Comparison of ENCODE assay signal across 26 mouse cellular contexts in genomic region chr6:143073914-143074313, GRCm38 (mm10). TPM values are rescaled to one million over a fixed set of nuclear protein-coding genes. Genes with fewer than 3 reads are reported as not detected.
DNase-seq lines count a peak whose midpoint lies in the region; ATAC-seq and TF ChIP-seq lines count a peak whose summit lies in the region.
"Had no signal": no experiment of that assay in that cellular context is flagged by ENCODE, and none has a peak within 500 bp of the region (broad histone marks: within the 10 kb centered on the region; RNA-seq: fewer than 3 reads in every experiment).

No protein-coding gene starts in this region.

- DNase-seq in 416B (ENCODE audit: low read depth) (peak; percentile 58), CH12.LX (ENCODE audit: extremely low read depth) (no peak)
- peak; percentile 41 for DNase-seq in induced T-regulatory cell, adult 2 months (ENCODE audit: low read depth)
- DNase-seq in kidney, adult 9 months: no peak
- DNase-seq in ovary, adult 18-20 months (ENCODE audit: low spot score): no peak
- DNase-seq: adrenal gland, adult 2 months; cerebellum, adult 18-20 months; cerebellum, postnatal 14 days; embryo, embryonic 11 days; heart, postnatal 4 days; midbrain, embryonic 14.5 days; right cerebral cortex, adult 18-20 months had no signal

- in situ Hi-C loops in CH12.LX (cut with MboI; ENCODE audit: low pct_ligation_motif_present, low pct_unique_long_range_greater_than_20kb, low sequenced_read_pairs): no loop called here

- WGBS in midbrain, embryonic 13.5 days: 95% methylated on average over 1 of the region's 1 CpGs

- ATAC-seq in neutrophil, adult 5-6 weeks (ENCODE audit: extremely low read depth, insufficient number of reproducible peaks, low FRiP score, poor library complexity, severe bottlenecking): 0 out of 2 replicates have a peak, but pooled peaks have one; percentile 23
- ATAC-seq in midbrain, embryonic 13.5 days: no peak
- ATAC-seq: forebrain, embryonic 13.5 days; intestine, postnatal 0 days; lung, postnatal 0 days; Patski had no signal

- TF ChIP-seq EP300 in CH12.LX (IDR thresholded peaks at IDR 0.05; ENCODE audit: low read length): no peak

- H3K27ac ChIP-seq in CH12.LX (ENCODE audit: insufficient read depth, low read depth): no peak overlapping the region
- no peak overlapping the region for H3K27ac ChIP-seq in midbrain, embryonic 13.5 days
- H3K27ac ChIP-seq: embryonic facial prominence, embryonic 13.5 days; forebrain, embryonic 13.5 days; heart, embryonic 10.5 days; hindbrain, embryonic 15.5 days; kidney, postnatal 0 days; limb, embryonic 10.5 days; neural tube, embryonic 13.5 days had no signal

- peaks cover 48 to 69% of the 10 kb centered on the region in 2 experiments for H3K36me3 ChIP-seq in CH12.LX (replicated peaks in 1 of 2; ENCODE audit: control insufficient read depth in 1 of 2, insufficient read depth in 1 of 2, low read length in 1 of 2)
- H3K36me3 ChIP-seq in midbrain, embryonic 13.5 days: peaks cover 63% of the 10 kb centered on the region

- no peaks in the 10 kb centered on the region for H3K27me3 ChIP-seq in CH12.LX (replicated peaks)
- H3K27me3 ChIP-seq in midbrain, embryonic 13.5 days: no peaks in the 10 kb centered on the region
- H3K27me3 ChIP-seq: embryonic facial prominence, embryonic 13.5 days; forebrain, embryonic 13.5 days; hindbrain, embryonic 15.5 days; megakaryocyte, embryonic 14.5 days; neural tube, embryonic 13.5 days; Patski had no signal

- no peak for TF ChIP-seq RAD21 in CH12.LX (IDR thresholded peaks at IDR 0.05; ENCODE audit: low read depth, low read length)

- dilution Hi-C loops in CH12.LX (cut with MboI; ENCODE audit: extremely low pct_ligation_motif_present, extremely low pct_unique_long_range_greater_than_20kb, low sequenced_read_pairs): no loop called here

- H3K79me2 ChIP-seq in CH12.LX (replicated peaks; ENCODE audit: control insufficient read depth, extremely low read depth, insufficient read depth, poor library complexity, severe bottlenecking): no peaks in the 10 kb centered on the region

- TF ChIP-seq POLR2A in CH12.LX (IDR thresholded peaks at IDR 0.05; ENCODE audit: low read depth, low read length): no peak

- H3K4me1 ChIP-seq in CH12.LX (ENCODE audit: control insufficient read depth in 1 of 2, insufficient read depth in 2 of 2): peaks cover 0 to 11% of the 10 kb centered on the region in 2 experiments; a peak in 2 of 4 replicates
- no peaks in the 10 kb centered on the region for H3K4me1 ChIP-seq in midbrain, embryonic 13.5 days (replicated peaks)
- H3K4me1 ChIP-seq: embryonic facial prominence, embryonic 13.5 days; forebrain, embryonic 13.5 days; heart, embryonic 10.5 days; hindbrain, embryonic 15.5 days; limb, embryonic 10.5 days; neural tube, embryonic 13.5 days had no signal

- no peak overlapping the region for H3K4me3 ChIP-seq in CH12.LX (replicated peaks in 1 of 3; ENCODE audit: low read depth in 2 of 3, low read length in 2 of 3, poor library complexity in 1 of 3)
- H3K4me3 ChIP-seq in midbrain, embryonic 13.5 days (replicated peaks): no peak overlapping the region
- H3K4me3 ChIP-seq: embryonic facial prominence, embryonic 13.5 days; erythroblast, embryonic 14.5 days; forebrain, embryonic 13.5 days; heart, embryonic 10.5 days; hindbrain, embryonic 15.5 days; limb, embryonic 10.5 days; megakaryocyte, embryonic 14.5 days; neural tube, embryonic 13.5 days had no signal

- no peak overlapping the region for H3K4me2 ChIP-seq in CH12.LX (ENCODE audit: insufficient read depth, low read depth, poor library complexity, severe bottlenecking)
- no peak overlapping the region for H3K4me2 ChIP-seq in midbrain, embryonic 13.5 days (replicated peaks)
- H3K4me2 ChIP-seq: embryonic facial prominence, embryonic 13.5 days; forebrain, embryonic 13.5 days; hindbrain, embryonic 15.5 days; neural tube, embryonic 13.5 days had no signal

- no peak for TF ChIP-seq CTCF in CH12.LX (conservative IDR thresholded peaks at IDR 0.05 in 1 of 2, IDR thresholded peaks at IDR 0.05 in 1 of 2; ENCODE audit: low read depth in 2 of 2, low read length in 2 of 2)

- H3K9me3 ChIP-seq in CH12.LX (replicated peaks; ENCODE audit: low read length): no peaks in the 10 kb centered on the region
- H3K9me3 ChIP-seq in midbrain, embryonic 13.5 days: no peaks in the 10 kb centered on the region
- H3K9me3 ChIP-seq: embryonic facial prominence, embryonic 13.5 days; forebrain, embryonic 13.5 days; heart, embryonic 10.5 days; hindbrain, embryonic 15.5 days; limb, embryonic 10.5 days; megakaryocyte, embryonic 14.5 days; neural tube, embryonic 13.5 days had no signal

- no peak overlapping the region for H3K9ac ChIP-seq in CH12.LX (ENCODE audit: insufficient read depth, low read depth)
- H3K9ac ChIP-seq in midbrain, embryonic 13.5 days (replicated peaks): no peak overlapping the region
- H3K9ac ChIP-seq: embryonic facial prominence, embryonic 13.5 days; forebrain, embryonic 13.5 days; hindbrain, embryonic 15.5 days; neural tube, embryonic 13.5 days had no signal

TF ChIP-seq in CH12.LX, 34 proteins besides CTCF, POLR2A, EP300 and RAD21:
- TF ChIP-seq ZNF384 (IDR thresholded peaks at IDR 0.05; ENCODE audit: low read depth, low read length): peak; percentile 60
- no peak for TF ChIP-seq UBTF (IDR thresholded peaks at IDR 0.05; ENCODE audit: low read depth, low read length)
- TF ChIP-seq SMC3 (IDR thresholded peaks at IDR 0.05; ENCODE audit: low read depth, low read length): no peak
- TF ChIP-seq HCFC1 (IDR thresholded peaks at IDR 0.05; ENCODE audit: low read depth, low read length): no peak
TF ChIP-seq in CH12.LX: peak in this region for 1.

RNA-seq across cellular contexts. Expression of gene C2cd5, which starts 26.0 kb away (rescaled TPM):
- total RNA-seq in CH12.LX (2012; rRNA removed) (17.8 and 19.7 TPM in 2 replicates), CH12.LX (2014; rRNA removed) (19.1 and 20.8 TPM in 2 replicates)
- polyA plus RNA-seq in CH12.LX (2012; ENCODE audit: insufficient read length, low read depth): 22.3 and 22.9 TPM in 2 replicates
- 40.3 and 43.1 TPM in 2 replicates for total RNA-seq in neutrophil, adult 5-6 weeks (2017)
- polyA plus RNA-seq in midbrain, embryonic 13.5 days (2015; fragmentation: Nextera tagmentation; extraction: Ambion mirVana): 45.0 and 49.5 TPM in 2 replicates

Comparison
In these comparisons a context has a peak if more than half of its experiments do, and no peak if none do; other contexts are left out.
1. DNase-seq: peak in 416B (single experiment) and induced T-regulatory cell, adult 2 months (single experiment); none in CH12.LX (single experiment), kidney, adult 9 months (single experiment) and ovary, adult 18-20 months (single experiment).